Mouse (Mus musculus): ENCODE results near the gene Fancd2. TPM values are rescaled to one million over a fixed set of nuclear protein-coding genes. Genes with fewer than 3 reads are reported as not detected.

Fancd2 gene
- total and polyA plus RNA-seq, 2 experiments from 2014 or later: 2.1 to 4.5 TPM

- Histone ChIP-seq H3K4me3 (ENCODE audit: low read length) (no peak overlapping the region), H3K9ac (replicated peaks; ENCODE audit: low read length) (no peak overlapping the region), H3K27ac (no peak overlapping the region), H3K4me1 (ENCODE audit: insufficient read depth, low read length) (no peaks in the 10 kb centered on the region), H3K27me3 (ENCODE audit: insufficient read depth, low read length) (no peaks in the 10 kb centered on the region), H3K4me2 (ENCODE audit: low read depth, low read length) (no peak overlapping the region; the same call in 1 of the 2 replicates), H3K9me3 (ENCODE audit: low read length) (no peaks in the 10 kb centered on the region), H3K36me3 (ENCODE audit: insufficient read depth, low read length) (no peaks in the 10 kb centered on the region)
- TF ChIP-seq CTCF (IDR thresholded peaks at IDR 0.05; ENCODE audit: low read depth): no peak
- DNase-seq (ENCODE audit: low spot score): no peak
- WGBS: 83% methylated on average over 4 of the region's 4 CpGs
- ATAC-seq: no peak
Observed at GRCm38 (mm10) chr6:113639201-113639600, 107.7 kb downstream of the Fancd2 start.

GRCm38 (mm10) chr6:113642605-113643004 is 111.1 kb downstream of the Fancd2 start:
- 82% methylated on average over 8 of the region's 8 CpGs for WGBS
- Histone ChIP-seq H3K4me3 (ENCODE audit: low read length) (no peak overlapping the region), H3K4me1 (ENCODE audit: insufficient read depth, low read length) (no peaks in the 10 kb centered on the region), H3K36me3 (ENCODE audit: insufficient read depth, low read length) (no peaks in the 10 kb centered on the region), H3K9ac (replicated peaks; ENCODE audit: low read length) (no peak overlapping the region), H3K4me2 (ENCODE audit: low read depth, low read length) (no peak overlapping the region), H3K9me3 (ENCODE audit: low read length) (no peaks in the 10 kb centered on the region), H3K27me3 (ENCODE audit: insufficient read depth, low read length) (no peaks in the 10 kb centered on the region), H3K27ac (no peak overlapping the region)
- TF ChIP-seq CTCF (IDR thresholded peaks at IDR 0.05; ENCODE audit: low read depth): no peak
- DNase-seq (ENCODE audit: low spot score): no peak
- no peak for ATAC-seq

- no peak for ATAC-seq
- 80% methylated on average over 4 of the region's 4 CpGs for WGBS
- no peak for TF ChIP-seq CTCF (IDR thresholded peaks at IDR 0.05; ENCODE audit: low read depth)
Observed at GRCm38 (mm10) chr6:113643021-113643420, 111.5 kb downstream of the Fancd2 start.

GRCm38 (mm10) chr6:113643967-113644366 is 112.5 kb downstream of the Fancd2 start:
- no peaks in the 10 kb centered on the region for H3K27me3 ChIP-seq (ENCODE audit: insufficient read depth, low read length)
- H3K36me3 ChIP-seq (ENCODE audit: insufficient read depth, low read length): no peaks in the 10 kb centered on the region
- no peak overlapping the region for H3K4me2 ChIP-seq (ENCODE audit: low read depth, low read length)
- ATAC-seq: no peak
- 98% methylated on average over 2 of the region's 2 CpGs for WGBS
- H3K4me1 ChIP-seq (ENCODE audit: insufficient read depth, low read length): no peaks in the 10 kb centered on the region
- no peak overlapping the region for H3K9ac ChIP-seq (replicated peaks; ENCODE audit: low read length)
- H3K4me3 ChIP-seq (ENCODE audit: low read length): no peak overlapping the region
- no peak for DNase-seq (ENCODE audit: low spot score)
- H3K27ac ChIP-seq: no peak overlapping the region
- no peaks in the 10 kb centered on the region for H3K9me3 ChIP-seq (ENCODE audit: low read length)
- TF ChIP-seq CTCF (IDR thresholded peaks at IDR 0.05; ENCODE audit: low read depth): no peak

More at GRCm38 (mm10) chr6:113643021-113643420, 111.5 kb downstream of the Fancd2 start:
- no peak overlapping the region for H3K27ac ChIP-seq
- no peaks in the 10 kb centered on the region for H3K9me3 ChIP-seq (ENCODE audit: low read length)
- H3K4me3 ChIP-seq (ENCODE audit: low read length): no peak overlapping the region
- H3K4me1 ChIP-seq (ENCODE audit: insufficient read depth, low read length): no peaks in the 10 kb centered on the region
- no peak overlapping the region for H3K4me2 ChIP-seq (ENCODE audit: low read depth, low read length)
- H3K36me3 ChIP-seq (ENCODE audit: insufficient read depth, low read length): no peaks in the 10 kb centered on the region
- DNase-seq (ENCODE audit: low spot score): no peak
- no peak overlapping the region for H3K9ac ChIP-seq (replicated peaks; ENCODE audit: low read length)
- no peaks in the 10 kb centered on the region for H3K27me3 ChIP-seq (ENCODE audit: insufficient read depth, low read length)

- no peak overlapping the region for H3K4me3 ChIP-seq (ENCODE audit: low read length)
- no peaks in the 10 kb centered on the region for H3K36me3 ChIP-seq (ENCODE audit: insufficient read depth, low read length)
- ATAC-seq (no peak), DNase-seq (ENCODE audit: low spot score) (peak; percentile 12)
- H3K4me1 ChIP-seq (ENCODE audit: insufficient read depth, low read length): no peaks in the 10 kb centered on the region
- H3K27me3 ChIP-seq (ENCODE audit: insufficient read depth, low read length): no peaks in the 10 kb centered on the region
- H3K27ac ChIP-seq: peak overlapping the region; percentile 26; the same call in 1 of the 2 replicates
- H3K4me2 ChIP-seq (ENCODE audit: low read depth, low read length): no peak overlapping the region
- 77% methylated on average over 8 of the region's 8 CpGs for WGBS
- no peak overlapping the region for H3K9ac ChIP-seq (replicated peaks; ENCODE audit: low read length)
- no peak for TF ChIP-seq CTCF (IDR thresholded peaks at IDR 0.05; ENCODE audit: low read depth)
- H3K9me3 ChIP-seq (ENCODE audit: low read length): no peaks in the 10 kb centered on the region
Observed at GRCm38 (mm10) chr6:113644808-113645207, 113.3 kb downstream of the Fancd2 start.

Small RNAs within 50 kb of the gene (microRNA-seq; reads per million reads assigned to microRNA genes)
- gene Gm23365: 0 reads per million in 2 experiments

Other genes starting within 250 kb of the Fancd2 start
- 4.2 and 16.9 TPM in 2 replicates for gene Cpne9, start 249.4 kb upstream of the Fancd2 start, total RNA-seq (2014; rRNA removed)
- gene Cpne9, start 249.4 kb upstream of the Fancd2 start, polyA plus RNA-seq (2015; fragmentation: Nextera tagmentation; extraction: Ambion mirVana): 16.1 and 18.6 TPM in 2 replicates
- gene Brpf1, start 224.5 kb upstream of the Fancd2 start, total RNA-seq (2014; rRNA removed): 34.4 and 34.6 TPM in 2 replicates
- gene Brpf1, start 224.5 kb upstream of the Fancd2 start, polyA plus RNA-seq (2015; fragmentation: Nextera tagmentation; extraction: Ambion mirVana): 12.3 and 12.8 TPM in 2 replicates
- 14.6 and 17.9 TPM in 2 replicates for gene Ogg1, start 204.7 kb upstream of the Fancd2 start, total RNA-seq (2014; rRNA removed)
- gene Ogg1, start 204.7 kb upstream of the Fancd2 start, polyA plus RNA-seq (2015; fragmentation: Nextera tagmentation; extraction: Ambion mirVana): 8.6 and 8.9 TPM in 2 replicates
- gene Camk1, start 187.7 kb upstream of the Fancd2 start, total RNA-seq (2014; rRNA removed): 96.5 and 105 TPM in 2 replicates
- gene Camk1, start 187.7 kb upstream of the Fancd2 start, polyA plus RNA-seq (2015; fragmentation: Nextera tagmentation; extraction: Ambion mirVana): 109 and 111 TPM in 2 replicates
- gene Tada3, start 153.8 kb upstream of the Fancd2 start, total RNA-seq (2014; rRNA removed): 26.2 and 33.1 TPM in 2 replicates
- gene Tada3, start 153.8 kb upstream of the Fancd2 start, polyA plus RNA-seq (2015; fragmentation: Nextera tagmentation; extraction: Ambion mirVana): 57.5 and 61.8 TPM in 2 replicates
- gene Arpc4, start 153.6 kb upstream of the Fancd2 start, total RNA-seq (2014; rRNA removed): 178 and 195 TPM in 2 replicates
- 475 and 479 TPM in 2 replicates for gene Arpc4, start 153.6 kb upstream of the Fancd2 start, polyA plus RNA-seq (2015; fragmentation: Nextera tagmentation; extraction: Ambion mirVana)
- 11.9 and 13.1 TPM in 2 replicates for gene Ttll3, start 142.4 kb upstream of the Fancd2 start, total RNA-seq (2014; rRNA removed)
- 10.3 and 11.6 TPM in 2 replicates for gene Ttll3, start 142.4 kb upstream of the Fancd2 start, polyA plus RNA-seq (2015; fragmentation: Nextera tagmentation; extraction: Ambion mirVana)
- gene Rpusd3, start 112.3 kb upstream of the Fancd2 start, total RNA-seq (2014; rRNA removed): 20.8 and 23.6 TPM in 2 replicates
- gene Rpusd3, start 112.3 kb upstream of the Fancd2 start, polyA plus RNA-seq (2015; fragmentation: Nextera tagmentation; extraction: Ambion mirVana): 24.2 and 27.3 TPM in 2 replicates
- gene Cidec, start 95.9 kb upstream of the Fancd2 start, total RNA-seq (2014; rRNA removed): not detected in 2 replicates
- gene Cidec, start 95.9 kb upstream of the Fancd2 start, polyA plus RNA-seq (2015; fragmentation: Nextera tagmentation; extraction: Ambion mirVana): not detected in 2 replicates
- gene Jagn1, start 89.1 kb upstream of the Fancd2 start, total RNA-seq (2014; rRNA removed): 48.6 and 57.9 TPM in 2 replicates
- gene Jagn1, start 89.1 kb upstream of the Fancd2 start, polyA plus RNA-seq (2015; fragmentation: Nextera tagmentation; extraction: Ambion mirVana): 80.2 and 82.3 TPM in 2 replicates
- 0.10 TPM in 1 of 2 replicates, not detected in the other for gene Il17re, start 73.2 kb upstream of the Fancd2 start, total RNA-seq (2014; rRNA removed)
- gene Il17re, start 73.2 kb upstream of the Fancd2 start, polyA plus RNA-seq (2015; fragmentation: Nextera tagmentation; extraction: Ambion mirVana): 0.48 and 0.75 TPM in 2 replicates
- 7.3 and 9.0 TPM in 2 replicates for gene Il17rc, start 60.3 kb upstream of the Fancd2 start, total RNA-seq (2014; rRNA removed)
- 5.2 and 7.0 TPM in 2 replicates for gene Il17rc, start 60.3 kb upstream of the Fancd2 start, polyA plus RNA-seq (2015; fragmentation: Nextera tagmentation; extraction: Ambion mirVana)
- gene Creld1, start 48.4 kb upstream of the Fancd2 start, total RNA-seq (2014; rRNA removed): 41.6 and 51.1 TPM in 2 replicates
- gene Creld1, start 48.4 kb upstream of the Fancd2 start, polyA plus RNA-seq (2015; fragmentation: Nextera tagmentation; extraction: Ambion mirVana): 60.2 and 65.0 TPM in 2 replicates
- gene Prrt3, start 29.8 kb upstream of the Fancd2 start, total RNA-seq (2014; rRNA removed): 40.4 and 41.7 TPM in 2 replicates
- 15.7 and 15.8 TPM in 2 replicates for gene Prrt3, start 29.8 kb upstream of the Fancd2 start, polyA plus RNA-seq (2015; fragmentation: Nextera tagmentation; extraction: Ambion mirVana)
- gene Emc3, start within 50 bp of the Fancd2 start, total RNA-seq (2014; rRNA removed): 81.0 and 86.8 TPM in 2 replicates
- 120 and 124 TPM in 2 replicates for gene Emc3, start within 50 bp of the Fancd2 start, polyA plus RNA-seq (2015; fragmentation: Nextera tagmentation; extraction: Ambion mirVana)
- gene Fancd2os, start 69.0 kb downstream of the Fancd2 start, total RNA-seq (2014; rRNA removed): 0.54 TPM in 1 of 2 replicates, not detected in the other
- not detected in 2 replicates for gene Fancd2os, start 69.0 kb downstream of the Fancd2 start, polyA plus RNA-seq (2015; fragmentation: Nextera tagmentation; extraction: Ambion mirVana)
- 179 and 211 TPM in 2 replicates for gene Brk1, start 73.1 kb downstream of the Fancd2 start, total RNA-seq (2014; rRNA removed)
- 295 TPM in 2 replicates for gene Brk1, start 73.1 kb downstream of the Fancd2 start, polyA plus RNA-seq (2015; fragmentation: Nextera tagmentation; extraction: Ambion mirVana)
- 95.7 and 95.9 TPM in 2 replicates for gene Vhl, start 92.3 kb downstream of the Fancd2 start, total RNA-seq (2014; rRNA removed)
- 65.4 and 66.8 TPM in 2 replicates for gene Vhl, start 92.3 kb downstream of the Fancd2 start, polyA plus RNA-seq (2015; fragmentation: Nextera tagmentation; extraction: Ambion mirVana)
- 12.1 and 13.9 TPM in 2 replicates for gene Irak2, start 106.8 kb downstream of the Fancd2 start, total RNA-seq (2014; rRNA removed)
- 4.6 and 4.8 TPM in 2 replicates for gene Irak2, start 106.8 kb downstream of the Fancd2 start, polyA plus RNA-seq (2015; fragmentation: Nextera tagmentation; extraction: Ambion mirVana)
- 52.2 and 55.5 TPM in 2 replicates for gene Tatdn2, start 165.4 kb downstream of the Fancd2 start, total RNA-seq (2014; rRNA removed)
- 0.89 and 1.6 TPM in 2 replicates for gene Tatdn2, start 165.4 kb downstream of the Fancd2 start, polyA plus RNA-seq (2015; fragmentation: Nextera tagmentation; extraction: Ambion mirVana)
- not detected in 2 replicates for gene Ghrl, start 188.2 kb downstream of the Fancd2 start, total RNA-seq (2014; rRNA removed)
- gene Ghrl, start 188.2 kb downstream of the Fancd2 start, polyA plus RNA-seq (2015; fragmentation: Nextera tagmentation; extraction: Ambion mirVana): 0.28 and 0.51 TPM in 2 replicates
- 129 and 141 TPM in 2 replicates for gene Sec13, start 209.1 kb downstream of the Fancd2 start, total RNA-seq (2014; rRNA removed)
- 171 and 174 TPM in 2 replicates for gene Sec13, start 209.1 kb downstream of the Fancd2 start, polyA plus RNA-seq (2015; fragmentation: Nextera tagmentation; extraction: Ambion mirVana)

Measured in hindbrain, postnatal 0 days (tissue).